13 mouse cellular contexts compared by ENCODE assay signal in genomic region chr2:125412351-125412750, GRCm38 (mm10).
DNase-seq lines count a peak whose midpoint lies in the region; ATAC-seq and TF ChIP-seq lines count a peak whose summit lies in the region.
"Had no signal": no experiment of that assay in that cellular context is flagged by ENCODE, and none has a peak within 500 bp of the region (broad histone marks: within the 10 kb centered on the region; RNA-seq: fewer than 3 reads in every experiment).

No protein-coding gene starts in this region.

- H3K4me2 ChIP-seq in embryonic facial prominence, embryonic 13.5 days, result no peak overlapping the region
- H3K4me2 ChIP-seq in heart, embryonic 14.5 days (ENCODE audit: low read length), result no peak overlapping the region
- H3K4me2 ChIP-seq: midbrain, embryonic 15.5 days had no signal

- H3K9ac ChIP-seq in embryonic facial prominence, embryonic 13.5 days, result no peak overlapping the region
- no peak overlapping the region for H3K9ac ChIP-seq in heart, embryonic 14.5 days (ENCODE audit: low read length)
- H3K9ac ChIP-seq: midbrain, embryonic 15.5 days had no signal

- no peaks in the 10 kb centered on the region for H3K36me3 ChIP-seq in E14TG2a.4 (ENCODE audit: insufficient read depth, low read length)
- peaks cover 12% of the 10 kb centered on the region for H3K36me3 ChIP-seq in embryonic facial prominence, embryonic 13.5 days
- H3K36me3 ChIP-seq in heart, embryonic 14.5 days (ENCODE audit: control insufficient read depth, insufficient read depth, low read length), result peaks cover 7% of the 10 kb centered on the region
- H3K36me3 ChIP-seq: midbrain, embryonic 15.5 days had no signal

- peaks cover 14% of the 10 kb centered on the region for H3K4me1 ChIP-seq in E14TG2a.4 (replicated peaks; ENCODE audit: low read depth, low read length)
- H3K4me1 ChIP-seq in embryonic facial prominence, embryonic 13.5 days, result peaks cover 4% of the 10 kb centered on the region; the same call in 1 of the 2 replicates
- no peaks in the 10 kb centered on the region for H3K4me1 ChIP-seq in heart, embryonic 14.5 days (ENCODE audit: control insufficient read depth in 2 of 2, insufficient read depth in 2 of 2, low read length in 2 of 2)
- H3K4me1 ChIP-seq: midbrain, embryonic 15.5 days had no signal

- H3K27ac ChIP-seq in gastrocnemius, adult 2 months, result peak overlapping the region; percentile 66
- H3K27ac ChIP-seq in embryonic facial prominence, embryonic 13.5 days, result peak overlapping the region; percentile 69
- H3K27ac ChIP-seq in heart, embryonic 14.5 days (replicated peaks in 1 of 2; ENCODE audit: control insufficient read depth in 1 of 2, insufficient read depth in 1 of 2, low read depth in 2 of 2, low read length in 2 of 2), result peak overlapping the region; percentile 57 to 71
- H3K27ac ChIP-seq: kidney, postnatal 0 days; midbrain, embryonic 15.5 days had no signal

- intact Hi-C loops in gastrocnemius, adult 2 months (cut with DNase I), result no loop called here
- intact Hi-C loops in gastrocnemius, postnatal 36 days (cut with DNase I), result no loop called here

- no peak for ATAC-seq in embryonic facial prominence, embryonic 13.5 days (ENCODE audit: insufficient number of reproducible peaks, insufficient read depth, low FRiP score, low TSS enrichment, low read depth)
- no peak for ATAC-seq in heart, embryonic 14.5 days (ENCODE audit: insufficient number of reproducible peaks, insufficient read depth, low FRiP score, low read depth)
- ATAC-seq: midbrain, embryonic 15.5 days had no signal

- H3K9me3 ChIP-seq in E14TG2a.4 (ENCODE audit: low read length), result no peaks in the 10 kb centered on the region
- H3K9me3 ChIP-seq in embryonic facial prominence, embryonic 13.5 days, result no peaks in the 10 kb centered on the region
- no peaks in the 10 kb centered on the region for H3K9me3 ChIP-seq in heart, embryonic 14.5 days (ENCODE audit: control insufficient read depth, low read length)
- H3K9me3 ChIP-seq: midbrain, embryonic 15.5 days had no signal

- H3K4me3 ChIP-seq in gastrocnemius, adult 2 months, result no peak overlapping the region; the same call in 1 of the 2 replicates
- H3K4me3 ChIP-seq in E14TG2a.4 (replicated peaks; ENCODE audit: low read length), result peak overlapping the region; percentile 54
- H3K4me3 ChIP-seq in embryonic facial prominence, embryonic 13.5 days, result no peak overlapping the region
- no peak overlapping the region for H3K4me3 ChIP-seq in heart, embryonic 14.5 days (ENCODE audit: control insufficient read depth in 1 of 2, insufficient read depth in 1 of 2, low read depth in 1 of 2, low read length in 2 of 2)
- H3K4me3 ChIP-seq: midbrain, embryonic 15.5 days had no signal

- no peak for DNase-seq in gastrocnemius, adult 2 months
- no peak for DNase-seq in gastrocnemius, postnatal 36 days
- no peak for DNase-seq in spleen, adult 12 weeks (ENCODE audit: low spot score)
- no peak for DNase-seq in retina, embryonic 14.5 days (ENCODE audit: low spot score)
- DNase-seq in spleen, postnatal 14 days (ENCODE audit: low spot score in 2 of 2), result no peak
- DNase-seq: adrenal gland, postnatal 25 days; cerebellum, postnatal 10 days; lung, adult 2 months had no signal

- no peak for TF ChIP-seq CTCF in gastrocnemius, adult 2 months (IDR thresholded peaks at IDR 0.05)
- TF ChIP-seq CTCF in E14TG2a.4 (conservative IDR thresholded peaks at IDR 0.05; ENCODE audit: low read length), result no peak

- no peaks in the 10 kb centered on the region for H3K27me3 ChIP-seq in E14TG2a.4 (ENCODE audit: insufficient read depth, low read length)
- no peaks in the 10 kb centered on the region for H3K27me3 ChIP-seq in embryonic facial prominence, embryonic 13.5 days
- no peaks in the 10 kb centered on the region for H3K27me3 ChIP-seq in heart, embryonic 14.5 days (ENCODE audit: control insufficient read depth, insufficient read depth, low read length)
- H3K27me3 ChIP-seq: midbrain, embryonic 15.5 days had no signal

- 74% methylated on average over 15 of the region's 15 CpGs for WGBS in embryonic facial prominence, embryonic 13.5 days
- WGBS in heart, embryonic 14.5 days, result 80% methylated on average over 15 of the region's 15 CpGs
